Mouse (Mus musculus): ENCODE results near the gene Net1. TPM values are rescaled to one million over a fixed set of nuclear protein-coding genes. Genes with fewer than 3 reads are reported as not detected.

The Net1 gene
- polyA plus RNA-seq, 1 experiment, result 39.9 TPM

GRCm38 (mm10) chr13:3890061-3890460 lies 28.0 kb downstream of the Net1 start:
- Histone ChIP-seq H3K27ac (ENCODE audit: insufficient read depth, low read depth, low read length) (peak overlapping the region; percentile 80), H3K36me3 (ENCODE audit: control insufficient read depth, insufficient read depth, low read length) (peaks cover 19% of the 10 kb centered on the region), H3K4me3 (ENCODE audit: insufficient read depth, low read depth, low read length) (peak overlapping the region; percentile 26), H3K27me3 (replicated peaks; ENCODE audit: control insufficient read depth, insufficient read depth, low read length) (no peaks in the 10 kb centered on the region), H3K4me1 (ENCODE audit: control insufficient read depth, insufficient read depth, low read length) (peaks cover 6% of the 10 kb centered on the region; the same call in 1 of the 2 replicates)
- TF ChIP-seq POLR2A (IDR thresholded peaks at IDR 0.05; ENCODE audit: low read depth, low read length) (no peak), CTCF (conservative IDR thresholded peaks at IDR 0.05; ENCODE audit: insufficient read depth, insufficient read length, low read depth, low read length) (no peak)
- WGBS, result 41% methylated on average over 8 of the region's 8 CpGs
- no peak for DNase-seq

- H3K27me3 ChIP-seq (replicated peaks; ENCODE audit: control insufficient read depth, insufficient read depth, low read length), result no peaks in the 10 kb centered on the region
- H3K4me3 ChIP-seq (ENCODE audit: insufficient read depth, low read depth, low read length), result no peak overlapping the region
- no peak for TF ChIP-seq POLR2A (IDR thresholded peaks at IDR 0.05; ENCODE audit: low read depth, low read length)
- H3K4me1 ChIP-seq (ENCODE audit: control insufficient read depth, insufficient read depth, low read length), result peaks cover 6% of the 10 kb centered on the region; the same call in 1 of the 2 replicates
- peak; percentile 70 for DNase-seq
- H3K36me3 ChIP-seq (ENCODE audit: control insufficient read depth, insufficient read depth, low read length), result peaks cover 21% of the 10 kb centered on the region
- WGBS, result 80% methylated on average over 3 of the region's 3 CpGs
- no peak overlapping the region for H3K27ac ChIP-seq (ENCODE audit: insufficient read depth, low read depth, low read length)
Observed at GRCm38 (mm10) chr13:3889111-3889510, 28.9 kb downstream of the Net1 start.

GRCm38 (mm10) chr13:3886663-3887062 lies 31.4 kb downstream of the Net1 start:
- WGBS, result 88% methylated on average over 7 of the region's 7 CpGs
- TF ChIP-seq CTCF (conservative IDR thresholded peaks at IDR 0.05; ENCODE audit: insufficient read depth, insufficient read length, low read depth, low read length) (no peak), POLR2A (IDR thresholded peaks at IDR 0.05; ENCODE audit: low read depth, low read length) (no peak)
- Histone ChIP-seq H3K27me3 (replicated peaks; ENCODE audit: control insufficient read depth, insufficient read depth, low read length) (no peaks in the 10 kb centered on the region), H3K36me3 (ENCODE audit: control insufficient read depth, insufficient read depth, low read length) (peaks cover 21% of the 10 kb centered on the region), H3K4me3 (ENCODE audit: insufficient read depth, low read depth, low read length) (no peak overlapping the region), H3K27ac (ENCODE audit: insufficient read depth, low read depth, low read length) (no peak overlapping the region), H3K4me1 (ENCODE audit: control insufficient read depth, insufficient read depth, low read length) (peaks cover 6% of the 10 kb centered on the region; the same call in 1 of the 2 replicates)
- no peak for DNase-seq

GRCm38 (mm10) chr13:3877679-3878220 lies 40.3 kb downstream of the Net1 start:
- 55% methylated on average over 4 of the region's 4 CpGs for WGBS
- Histone ChIP-seq H3K4me1 (ENCODE audit: control insufficient read depth, insufficient read depth, low read length) (no peaks in the 10 kb centered on the region), H3K36me3 (ENCODE audit: control insufficient read depth, insufficient read depth, low read length) (no peaks in the 10 kb centered on the region; the same call in 1 of the 2 replicates), H3K4me3 (ENCODE audit: insufficient read depth, low read depth, low read length) (no peak overlapping the region), H3K27me3 (replicated peaks; ENCODE audit: control insufficient read depth, insufficient read depth, low read length) (no peaks in the 10 kb centered on the region), H3K27ac (ENCODE audit: insufficient read depth, low read depth, low read length) (no peak overlapping the region)
- TF ChIP-seq CTCF (conservative IDR thresholded peaks at IDR 0.05; ENCODE audit: insufficient read depth, insufficient read length, low read depth, low read length) (no peak), POLR2A (IDR thresholded peaks at IDR 0.05; ENCODE audit: low read depth, low read length) (no peak)
- no peak for DNase-seq

GRCm38 (mm10) chr13:3877185-3877584 lies 40.8 kb downstream of the Net1 start:
- Histone ChIP-seq H3K27me3 (replicated peaks; ENCODE audit: control insufficient read depth, insufficient read depth, low read length) (no peaks in the 10 kb centered on the region), H3K4me1 (ENCODE audit: control insufficient read depth, insufficient read depth, low read length) (no peaks in the 10 kb centered on the region), H3K4me3 (ENCODE audit: insufficient read depth, low read depth, low read length) (no peak overlapping the region), H3K27ac (ENCODE audit: insufficient read depth, low read depth, low read length) (no peak overlapping the region), H3K36me3 (ENCODE audit: control insufficient read depth, insufficient read depth, low read length) (no peaks in the 10 kb centered on the region; the same call in 1 of the 2 replicates)
- WGBS, result 71% methylated on average over 6 of the region's 6 CpGs
- no peak for DNase-seq
- TF ChIP-seq POLR2A (IDR thresholded peaks at IDR 0.05; ENCODE audit: low read depth, low read length), result no peak
- no peak for TF ChIP-seq CTCF (conservative IDR thresholded peaks at IDR 0.05; ENCODE audit: insufficient read depth, insufficient read length, low read depth, low read length)

- WGBS, result 81% methylated on average over 6 of the region's 6 CpGs
- H3K36me3 ChIP-seq (ENCODE audit: control insufficient read depth, insufficient read depth, low read length), result no peaks in the 10 kb centered on the region
- no peak for DNase-seq
- H3K27me3 ChIP-seq (replicated peaks; ENCODE audit: control insufficient read depth, insufficient read depth, low read length), result no peaks in the 10 kb centered on the region
- no peak overlapping the region for H3K4me3 ChIP-seq (ENCODE audit: insufficient read depth, low read depth, low read length)
- H3K4me1 ChIP-seq (ENCODE audit: control insufficient read depth, insufficient read depth, low read length), result no peaks in the 10 kb centered on the region
- TF ChIP-seq POLR2A (IDR thresholded peaks at IDR 0.05; ENCODE audit: low read depth, low read length) (no peak), CTCF (conservative IDR thresholded peaks at IDR 0.05; ENCODE audit: insufficient read depth, insufficient read length, low read depth, low read length) (no peak)
- H3K27ac ChIP-seq (ENCODE audit: insufficient read depth, low read depth, low read length), result no peak overlapping the region
Observed at GRCm38 (mm10) chr13:3876448-3876847, 41.6 kb downstream of the Net1 start.

GRCm38 (mm10) chr13:3872832-3873231 lies 45.2 kb downstream of the Net1 start:
- H3K36me3 ChIP-seq (ENCODE audit: control insufficient read depth, insufficient read depth, low read length), result no peaks in the 10 kb centered on the region
- WGBS, result 96% methylated on average over 4 of the region's 4 CpGs
- TF ChIP-seq POLR2A (IDR thresholded peaks at IDR 0.05; ENCODE audit: low read depth, low read length), result no peak
- no peak for TF ChIP-seq CTCF (conservative IDR thresholded peaks at IDR 0.05; ENCODE audit: insufficient read depth, insufficient read length, low read depth, low read length)
- no peaks in the 10 kb centered on the region for H3K4me1 ChIP-seq (ENCODE audit: control insufficient read depth, insufficient read depth, low read length)
- H3K27me3 ChIP-seq (replicated peaks; ENCODE audit: control insufficient read depth, insufficient read depth, low read length), result no peaks in the 10 kb centered on the region
- no peak overlapping the region for H3K27ac ChIP-seq (ENCODE audit: insufficient read depth, low read depth, low read length)
- no peak for DNase-seq
- H3K4me3 ChIP-seq (ENCODE audit: insufficient read depth, low read depth, low read length), result no peak overlapping the region

All from kidney, adult 2 months (tissue).